Mouse (Mus musculus) thymus, adult 2 months (tissue): Measurements from ENCODE around the gene Usp18.

ENCODE experiments used
- CTCF ChIP-seq: fragments of 200-500 bp; IDR thresholded peaks from 2 replicates; pipeline ENCODE4 v1.5.1; 2012; ENCODE audit warnings: mild to moderate bottlenecking, control low read depth, low read length, moderate library complexity, borderline replicate concordance; ENCODE audit not compliant: control insufficient read depth, poor library complexity, insufficient read depth; ENCODE audit errors: extremely low read depth
- POLR2A ChIP-seq: fragments of 200-500 bp; IDR thresholded peaks from 2 replicates; pipeline ENCODE4 v1.6.1; 2012; ENCODE audit warnings: mild to moderate bottlenecking, low read length, control low read depth, moderate library complexity; ENCODE audit not compliant: control insufficient read depth, poor library complexity, insufficient read depth; ENCODE audit errors: extremely low read depth

GRCm38 (mm10) chr6:121216589-121217255, 29.0 kb upstream of the Usp18 start:
- TF ChIP-seq CTCF (no peak), POLR2A (no peak)
